Mouse (Mus musculus) G1E (cell line): ENCODE data around the gene Spsb3. TPM values are rescaled to one million over a fixed set of nuclear protein-coding genes. Genes with fewer than 3 reads are reported as not detected.
A peak's percentile ranks its signal among the peaks of the same experiment; 100 is the strongest.

ENCODE experiments used
- ATAC-seq: 2 replicates; pipeline ENCODE4 v1.8.0; 2016; ENCODE audit warnings: mild to moderate bottlenecking; ENCODE audit not compliant: insufficient number of reproducible peaks, poor library complexity, low FRiP score, severe bottlenecking; ENCODE audit errors: extremely low read depth
- DNase-seq: peaks from one replicate; pipeline ENCODE4 v3.0.0; 2012; ENCODE audit warnings: low spot score
- H3K27me3 ChIP-seq: 2 replicates; pipeline ENCODE4 v1.6.1; 2012; ENCODE audit warnings: mild to moderate bottlenecking, low read length, inconsistent platforms; ENCODE audit not compliant: insufficient read depth
- H3K36me3 ChIP-seq: replicated peaks from 2 replicates; pipeline ENCODE3; 2012; ENCODE audit warnings: mild to moderate bottlenecking, inconsistent platforms
- H3K4me1 ChIP-seq: 2 replicates; pipeline ENCODE4 v1.6.1; 2012; ENCODE audit warnings: low read depth, low read length, inconsistent platforms, mixed read lengths; ENCODE audit not compliant: insufficient read depth
- H3K4me3 ChIP-seq: 2 replicates; pipeline ENCODE4 v1.5.1; 2012; ENCODE audit warnings: low read depth, mild to moderate bottlenecking, inconsistent platforms, low read length, moderate library complexity, mixed read lengths
- H3K9me3 ChIP-seq: replicated peaks from 2 replicates; pipeline ENCODE4 v1.6.1; 2012; ENCODE audit warnings: inconsistent platforms
- CTCF ChIP-seq: IDR thresholded peaks from 2 replicates; pipeline ENCODE4 v1.5.1; 2012; ENCODE audit warnings: low read depth, low read length, inconsistent platforms, mixed read lengths
- GATA1 ChIP-seq: IDR thresholded peaks from 2 replicates; pipeline ENCODE4 v1.6.1; 2012; ENCODE audit warnings: borderline replicate concordance, low read length, inconsistent platforms, mixed read lengths
- GATA2 ChIP-seq: IDR thresholded peaks from 2 replicates; pipeline ENCODE4 v1.6.1; 2012; ENCODE audit warnings: low read depth, low read length, inconsistent platforms, borderline replicate concordance
- POLR2AphosphoS5 ChIP-seq: IDR thresholded peaks from 2 replicates; pipeline ENCODE4 v1.6.1; 2012; ENCODE audit warnings: low read depth, low read length, inconsistent platforms; ENCODE audit not compliant: insufficient replicate concordance
- TAL1 ChIP-seq: conservative IDR thresholded peaks from 2 replicates; pipeline ENCODE4 v1.6.1; 2012; ENCODE audit warnings: low read depth, low read length, inconsistent platforms, mixed read lengths
- polyA plus RNA-seq: library from polyadenylated mRNA; stranded (reverse); fragments of >175 nt; gene quantifications from 2 replicates; pipeline ENCODE4 v1.2.3, GENCODE M21; 2012
- total RNA-seq, 2 experiments: library from RNA; stranded (forward) in 1 of 2; stranded (reverse) in 1 of 2; fragments of 200-1000 nt in 1 of 2; fragments of >200 nt in 1 of 2; fragmentation: Nextera tagmentation in 1 of 2; gene quantifications; 2 replicates each; pipeline ENCODE4 v1.2.3; 2014 to 2017

The Spsb3 gene
- total and polyA plus RNA-seq, 3 experiments, result 12.8 to 35.1 (median 15.9) TPM

- TF ChIP-seq TAL1, result no peak
- no peak for TF ChIP-seq GATA2
- TF ChIP-seq GATA1, result no peak
- TF ChIP-seq CTCF, result no peak
- no peak for TF ChIP-seq POLR2AphosphoS5
- DNase-seq (no peak), ATAC-seq (no peak)
- peaks cover 100% of the 10 kb centered on the region for H3K36me3 ChIP-seq
- no peak overlapping the region for H3K4me3 ChIP-seq
- no peaks in the 10 kb centered on the region for H3K9me3 ChIP-seq
- no peaks in the 10 kb centered on the region for H3K27me3 ChIP-seq
- peaks cover 28% of the 10 kb centered on the region for H3K4me1 ChIP-seq
Observed at GRCm38 (mm10) chr17:24907591-24907990, 21.1 kb downstream of the Spsb3 start.

- Histone ChIP-seq H3K4me1 (peaks cover 20% of the 10 kb centered on the region), H3K27me3 (no peaks in the 10 kb centered on the region), H3K36me3 (peaks cover 99% of the 10 kb centered on the region), H3K4me3 (peak overlapping the region; percentile 31; the same call in 1 of the 2 replicates), H3K9me3 (no peaks in the 10 kb centered on the region)
- ATAC-seq (no peak), DNase-seq (no peak)
- TF ChIP-seq GATA2 (no peak), GATA1 (no peak), CTCF (no peak), TAL1 (no peak; the same call in 1 of the 2 replicates), POLR2AphosphoS5 (no peak)
Observed at GRCm38 (mm10) chr17:24913984-24914383, 27.5 kb downstream of the Spsb3 start.

DNA sequence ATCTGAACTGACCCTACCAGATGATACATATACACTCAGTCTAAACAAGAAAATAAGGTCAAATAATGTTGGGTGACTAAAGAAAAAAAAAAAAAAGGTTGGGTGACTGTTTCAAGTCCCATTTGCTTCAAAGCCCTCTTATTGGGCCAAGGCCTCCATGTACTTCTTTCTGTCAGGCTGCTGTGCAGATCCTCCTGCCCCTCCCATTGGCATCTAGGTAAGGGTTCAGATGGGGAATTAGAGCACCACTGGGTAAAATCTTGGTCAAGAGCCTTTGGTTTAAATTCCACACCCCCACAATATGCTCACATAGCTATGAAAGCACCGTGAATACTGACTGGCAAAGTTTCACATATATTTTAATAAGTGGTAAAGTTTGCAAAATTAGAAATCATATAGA is 36.8 kb downstream of the Spsb3 start:
- TF ChIP-seq CTCF (no peak), GATA2 (no peak), GATA1 (no peak), POLR2AphosphoS5 (no peak), TAL1 (no peak)
- Histone ChIP-seq H3K36me3 (peaks cover 98% of the 10 kb centered on the region), H3K27me3 (no peaks in the 10 kb centered on the region), H3K9me3 (no peaks in the 10 kb centered on the region), H3K4me1 (peaks cover 4% of the 10 kb centered on the region; the same call in 1 of the 2 replicates), H3K4me3 (no peak overlapping the region)
- ATAC-seq, result no peak
- DNase-seq, result no peak

DNA sequence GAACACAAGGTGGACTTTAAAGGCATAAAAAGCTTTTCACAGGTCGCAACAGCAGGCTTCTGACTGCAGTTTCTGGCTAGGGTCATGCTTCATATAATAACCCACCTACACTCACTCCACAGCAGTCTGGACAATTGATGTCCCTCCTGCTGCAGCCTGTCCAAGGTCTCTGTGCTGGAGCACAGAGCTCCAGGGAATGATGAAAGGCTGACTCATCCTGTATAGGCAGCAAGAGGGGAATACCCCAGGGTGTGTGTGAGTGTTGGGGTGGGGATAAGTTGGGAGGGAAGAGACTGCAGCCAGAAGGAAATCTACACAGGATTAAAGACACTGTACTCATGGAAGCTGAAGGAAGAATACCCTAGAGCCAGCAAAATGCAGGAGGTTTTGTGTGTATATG is 43.1 kb downstream of the Spsb3 start:
- H3K4me3 ChIP-seq, result no peak overlapping the region
- H3K9me3 ChIP-seq, result no peaks in the 10 kb centered on the region
- peaks cover 78% of the 10 kb centered on the region for H3K36me3 ChIP-seq
- H3K27me3 ChIP-seq, result no peaks in the 10 kb centered on the region
- peaks cover 16% of the 10 kb centered on the region for H3K4me1 ChIP-seq
- ATAC-seq, result no peak
- no peak for DNase-seq
- no peak for TF ChIP-seq GATA1
- no peak for TF ChIP-seq CTCF
- no peak for TF ChIP-seq TAL1
- no peak for TF ChIP-seq GATA2

GRCm38 (mm10) chr17:24932431-24932830 is 46.0 kb downstream of the Spsb3 start:
- no peaks in the 10 kb centered on the region for H3K9me3 ChIP-seq
- no peak overlapping the region for H3K4me3 ChIP-seq
- TF ChIP-seq GATA2 (no peak), POLR2AphosphoS5 (no peak), CTCF (no peak), TAL1 (no peak), GATA1 (no peak)
- ATAC-seq (no peak), DNase-seq (no peak)
- no peaks in the 10 kb centered on the region for H3K27me3 ChIP-seq
- peaks cover 60% of the 10 kb centered on the region for H3K36me3 ChIP-seq
- peaks cover 39% of the 10 kb centered on the region for H3K4me1 ChIP-seq

- no peak for TF ChIP-seq CTCF
- no peak for TF ChIP-seq GATA2
- TF ChIP-seq POLR2AphosphoS5, result no peak
- no peak for TF ChIP-seq TAL1
- TF ChIP-seq GATA1, result no peak
- Histone ChIP-seq H3K4me1 (peaks cover 39% of the 10 kb centered on the region), H3K36me3 (peaks cover 58% of the 10 kb centered on the region), H3K4me3 (no peak overlapping the region), H3K27me3 (no peaks in the 10 kb centered on the region), H3K9me3 (no peaks in the 10 kb centered on the region)
- DNase-seq, result no peak
- no peak for ATAC-seq
Observed at GRCm38 (mm10) chr17:24933163-24933562, 46.7 kb downstream of the Spsb3 start.

- DNase-seq (no peak), ATAC-seq (no peak)
- Histone ChIP-seq H3K36me3 (peaks cover 52% of the 10 kb centered on the region), H3K4me1 (peaks cover 39% of the 10 kb centered on the region), H3K9me3 (no peaks in the 10 kb centered on the region), H3K4me3 (peak overlapping the region; percentile 90; the same call in 1 of the 2 replicates), H3K27me3 (no peaks in the 10 kb centered on the region)
- TF ChIP-seq TAL1 (no peak), GATA1 (no peak), POLR2AphosphoS5 (no peak), CTCF (no peak), GATA2 (no peak)
Observed at GRCm38 (mm10) chr17:24934926-24935325, 48.5 kb downstream of the Spsb3 start.
